Mouse (Mus musculus): ENCODE data around the gene Icmt. TPM values are rescaled to one million over a fixed set of nuclear protein-coding genes. Genes with fewer than 3 reads are reported as not detected.
A peak's percentile ranks its signal among the peaks of the same experiment; 100 is the strongest.

The Icmt gene
- polyA plus RNA-seq, 1 experiment = 20.7 TPM

- H3K4me1 ChIP-seq = peaks cover 41% of the 10 kb centered on the region
- no peak for TF ChIP-seq GATA1 (IDR thresholded peaks at IDR 0.05; ENCODE audit: borderline replicate concordance, low read length)
- no peak for TF ChIP-seq FLI1 (IDR thresholded peaks at IDR 0.05; ENCODE audit: low read length)
- H3K27me3 ChIP-seq (replicated peaks) = peaks cover 57% of the 10 kb centered on the region
Observed at GRCm38 (mm10) chr4:152273191-152273590, 23.8 kb upstream of the Icmt start.

GRCm38 (mm10) chr4:152273621-152274236, 23.3 kb upstream of the Icmt start, which contains the start of gene Gpr153:
Gene Gpr153, plus strand, starts transcription at chr4:152274232.
- TF ChIP-seq FLI1 (IDR thresholded peaks at IDR 0.05; ENCODE audit: low read length) = no peak
- no peak for TF ChIP-seq GATA1 (IDR thresholded peaks at IDR 0.05; ENCODE audit: borderline replicate concordance, low read length)
- Histone ChIP-seq H3K36me3 (replicated peaks; ENCODE audit: low read length) (peaks cover 47% of the 10 kb centered on the region), H3K4me1 (peaks cover 38% of the 10 kb centered on the region), H3K9me3 (peaks cover 6% of the 10 kb centered on the region), H3K27me3 (replicated peaks) (peaks cover 59% of the 10 kb centered on the region), H3K4me3 (replicated peaks) (peak within 1 kb of the TSS; percentile 72)

More at GRCm38 (mm10) chr4:152273191-152273590, 23.8 kb upstream of the Icmt start:
- Histone ChIP-seq H3K9me3 (peaks cover 6% of the 10 kb centered on the region), H3K36me3 (replicated peaks; ENCODE audit: low read length) (peaks cover 52% of the 10 kb centered on the region), H3K4me3 (replicated peaks) (no peak overlapping the region)

- Histone ChIP-seq H3K4me1 (peaks cover 39% of the 10 kb centered on the region), H3K9me3 (peaks cover 6% of the 10 kb centered on the region), H3K4me3 (replicated peaks) (no peak overlapping the region), H3K27me3 (replicated peaks) (peaks cover 69% of the 10 kb centered on the region), H3K36me3 (replicated peaks; ENCODE audit: low read length) (peaks cover 37% of the 10 kb centered on the region)
- TF ChIP-seq FLI1 (IDR thresholded peaks at IDR 0.05; ENCODE audit: low read length) (no peak), GATA1 (IDR thresholded peaks at IDR 0.05; ENCODE audit: borderline replicate concordance, low read length) (no peak)
Observed at GRCm38 (mm10) chr4:152274681-152275131, 22.3 kb upstream of the Icmt start.

GRCm38 (mm10) chr4:152276389-152277347, 20.4 kb upstream of the Icmt start:
- Histone ChIP-seq H3K4me3 (replicated peaks) (no peak overlapping the region), H3K9me3 (peaks cover 6% of the 10 kb centered on the region), H3K4me1 (peaks cover 38% of the 10 kb centered on the region), H3K36me3 (replicated peaks; ENCODE audit: low read length) (peaks cover 18% of the 10 kb centered on the region), H3K27me3 (replicated peaks) (peaks cover 88% of the 10 kb centered on the region)
- TF ChIP-seq GATA1 (IDR thresholded peaks at IDR 0.05; ENCODE audit: borderline replicate concordance, low read length) (no peak), FLI1 (IDR thresholded peaks at IDR 0.05; ENCODE audit: low read length) (no peak)

GRCm38 (mm10) chr4:152277916-152278315, 19.1 kb upstream of the Icmt start:
- Histone ChIP-seq H3K9me3 (peaks cover 6% of the 10 kb centered on the region), H3K27me3 (replicated peaks) (peaks cover 93% of the 10 kb centered on the region), H3K36me3 (replicated peaks; ENCODE audit: low read length) (peaks cover 5% of the 10 kb centered on the region), H3K4me3 (replicated peaks) (no peak overlapping the region), H3K4me1 (peaks cover 33% of the 10 kb centered on the region)
- no peak for TF ChIP-seq GATA1 (IDR thresholded peaks at IDR 0.05; ENCODE audit: borderline replicate concordance, low read length)
- no peak for TF ChIP-seq FLI1 (IDR thresholded peaks at IDR 0.05; ENCODE audit: low read length)

- peaks cover 6% of the 10 kb centered on the region for H3K9me3 ChIP-seq
- H3K36me3 ChIP-seq (replicated peaks; ENCODE audit: low read length) = no peaks in the 10 kb centered on the region
- peak overlapping the region; percentile 64 for H3K4me3 ChIP-seq (replicated peaks)
- peaks cover 32% of the 10 kb centered on the region for H3K4me1 ChIP-seq
- TF ChIP-seq GATA1 (IDR thresholded peaks at IDR 0.05; ENCODE audit: borderline replicate concordance, low read length) = no peak
- peaks cover 93% of the 10 kb centered on the region for H3K27me3 ChIP-seq (replicated peaks)
Observed at GRCm38 (mm10) chr4:152278986-152279385, 18.0 kb upstream of the Icmt start.

GRCm38 (mm10) chr4:152281601-152282000, 15.4 kb upstream of the Icmt start:
- Histone ChIP-seq H3K27me3 (replicated peaks) (peaks cover 92% of the 10 kb centered on the region), H3K4me1 (peaks cover 28% of the 10 kb centered on the region), H3K36me3 (replicated peaks; ENCODE audit: low read length) (no peaks in the 10 kb centered on the region), H3K4me3 (replicated peaks) (no peak overlapping the region), H3K9me3 (peaks cover 6% of the 10 kb centered on the region)
- TF ChIP-seq FLI1 (IDR thresholded peaks at IDR 0.05; ENCODE audit: low read length) (no peak), GATA1 (IDR thresholded peaks at IDR 0.05; ENCODE audit: borderline replicate concordance, low read length) (no peak)

GRCm38 (mm10) chr4:152282721-152283120, 14.3 kb upstream of the Icmt start:
- Histone ChIP-seq H3K27me3 (replicated peaks) (peaks cover 93% of the 10 kb centered on the region), H3K4me3 (replicated peaks) (peak overlapping the region; percentile 88), H3K36me3 (replicated peaks; ENCODE audit: low read length) (no peaks in the 10 kb centered on the region), H3K4me1 (peaks cover 39% of the 10 kb centered on the region), H3K9me3 (peaks cover 3% of the 10 kb centered on the region)
- TF ChIP-seq GATA1 (IDR thresholded peaks at IDR 0.05; ENCODE audit: borderline replicate concordance, low read length) (no peak), FLI1 (IDR thresholded peaks at IDR 0.05; ENCODE audit: low read length) (no peak)

- H3K4me3 ChIP-seq (replicated peaks) = peak overlapping the region; percentile 88
- no peaks in the 10 kb centered on the region for H3K36me3 ChIP-seq (replicated peaks; ENCODE audit: low read length)
- TF ChIP-seq FLI1 (IDR thresholded peaks at IDR 0.05; ENCODE audit: low read length) (no peak), GATA1 (IDR thresholded peaks at IDR 0.05; ENCODE audit: borderline replicate concordance, low read length) (no peak)
- H3K4me1 ChIP-seq = peaks cover 39% of the 10 kb centered on the region
- H3K9me3 ChIP-seq = no peaks in the 10 kb centered on the region; the same call in 1 of the 2 replicates
- H3K27me3 ChIP-seq (replicated peaks) = peaks cover 97% of the 10 kb centered on the region
Observed at GRCm38 (mm10) chr4:152283186-152283950, 13.7 kb upstream of the Icmt start.

Data from megakaryocyte, embryonic 14.5 days (primary cell).